Mouse (Mus musculus) CH12.LX (cell line): ENCODE measurements around the gene Gucy2c.

Source experiments
- CTCF ChIP-seq, 2 experiments: IDR thresholded peaks in 1 of 2; conservative IDR thresholded peaks in 1 of 2; 2 replicates each; pipeline ENCODE4 v1.5.1; 2011 to 2012; ENCODE audit warnings: low read depth in 2 of 2, low read length in 2 of 2, improper control_type of control experiment in 1 of 2, inconsistent platforms in 1 of 2, mild to moderate bottlenecking in 1 of 2, moderate library complexity in 1 of 2
- E2F4 ChIP-seq: IDR thresholded peaks from 2 replicates; pipeline ENCODE4 v1.6.1; 2011; ENCODE audit warnings: low read depth, low read length, improper control_type of control experiment; ENCODE audit not compliant: insufficient replicate concordance
- EP300 ChIP-seq: IDR thresholded peaks from 2 replicates; pipeline ENCODE4 v1.6.1; 2011; ENCODE audit warnings: low read length, improper control_type of control experiment
- GABPA ChIP-seq: IDR thresholded peaks from 2 replicates; pipeline ENCODE4 v1.6.1; 2012; ENCODE audit warnings: low read depth, low read length, improper control_type of control experiment, inconsistent platforms; ENCODE audit not compliant: insufficient replicate concordance
- JUN ChIP-seq: IDR thresholded peaks from 2 replicates; pipeline ENCODE4 v1.6.1; 2011; ENCODE audit warnings: low read depth, mild to moderate bottlenecking, low read length, improper control_type of control experiment, moderate library complexity; ENCODE audit not compliant: insufficient read depth
- MAZ ChIP-seq: IDR thresholded peaks from 2 replicates; pipeline ENCODE4 v1.6.1; 2012; ENCODE audit warnings: low read depth, mild to moderate bottlenecking, inconsistent platforms, low read length, improper control_type of control experiment, moderate library complexity
- MEF2A ChIP-seq: IDR thresholded peaks from 2 replicates; pipeline ENCODE4 v1.6.1; 2014; ENCODE audit warnings: low read depth, mild to moderate bottlenecking, inconsistent platforms, low read length, improper control_type of control experiment, borderline replicate concordance
- MYC ChIP-seq: IDR thresholded peaks from 2 replicates; pipeline ENCODE4 v1.6.1; 2011; ENCODE audit warnings: low read depth, mild to moderate bottlenecking, improper control_type of control experiment, low read length
- NRF1 ChIP-seq: IDR thresholded peaks from 2 replicates; pipeline ENCODE4 v1.6.1; 2014; ENCODE audit warnings: low read depth, mild to moderate bottlenecking, inconsistent platforms, low read length, improper control_type of control experiment, moderate library complexity
- RCOR1 ChIP-seq: conservative IDR thresholded peaks from 2 replicates; pipeline ENCODE4 v1.6.1; 2012; ENCODE audit warnings: low read depth, mild to moderate bottlenecking, inconsistent platforms, low read length, improper control_type of control experiment
- SIN3A ChIP-seq: IDR thresholded peaks from 2 replicates; pipeline ENCODE4 v1.6.1; 2012; ENCODE audit warnings: low read length, improper control_type of control experiment, inconsistent platforms
- UBTF ChIP-seq: IDR thresholded peaks from 2 replicates; pipeline ENCODE4 v1.6.1; 2012; ENCODE audit warnings: low read depth, mild to moderate bottlenecking, inconsistent platforms, low read length, improper control_type of control experiment, moderate library complexity
- USF1 ChIP-seq: IDR thresholded peaks from 2 replicates; pipeline ENCODE4 v1.6.1; 2014; ENCODE audit warnings: low read depth, mild to moderate bottlenecking, inconsistent platforms, low read length, improper control_type of control experiment
- ZMIZ1 ChIP-seq: IDR thresholded peaks from 2 replicates; pipeline ENCODE4 v1.6.1; 2012; ENCODE audit warnings: low read depth, mild to moderate bottlenecking, inconsistent platforms, low read length, improper control_type of control experiment

- no peak for TF ChIP-seq MEF2A
- no peak for TF ChIP-seq MAZ
- no peak for TF ChIP-seq CTCF (conservative IDR thresholded peaks at IDR 0.05 in 1 of 2, IDR thresholded peaks at IDR 0.05 in 1 of 2; ENCODE audit: low read depth in 2 of 2, low read length in 2 of 2)
- no peak for TF ChIP-seq SIN3A
- TF ChIP-seq RCOR1, result no peak
- TF ChIP-seq NRF1, result no peak
- no peak for TF ChIP-seq EP300
- no peak for TF ChIP-seq E2F4
- no peak for TF ChIP-seq JUN
- no peak for TF ChIP-seq MYC
- TF ChIP-seq GABPA, result no peak
- no peak for TF ChIP-seq UBTF
- no peak for TF ChIP-seq USF1
- no peak for TF ChIP-seq ZMIZ1
These were observed 31.0 kb downstream of the Gucy2c start for GRCm38 (mm10) chr6:136750567-136750966.
